Mouse (Mus musculus) embryonic facial prominence, embryonic 13.5 days (tissue): ENCODE data around the gene Spata45. TPM values are rescaled to one million over a fixed set of nuclear protein-coding genes. Genes with fewer than 3 reads are reported as not detected.

Source experiments
- ATAC-seq: fragments of 200-750 bp; cut with Nextera tagmentation; 2 replicates; pipeline ENCODE4 v1.8.0; 2017; ENCODE audit warnings: low read depth; ENCODE audit not compliant: insufficient number of reproducible peaks, insufficient read depth, low FRiP score, low TSS enrichment
- H3K27ac ChIP-seq: fragments of 300-500 bp; sonication (generic); 2 replicates; pipeline ENCODE4 v1.5.1; 2015; ENCODE audit warnings: moderate library complexity, mild to moderate bottlenecking, inconsistent platforms
- H3K27me3 ChIP-seq: fragments of 300-500 bp; sonication (generic); 2 replicates; pipeline ENCODE4 v1.6.1; 2015; ENCODE audit warnings: mild to moderate bottlenecking, inconsistent platforms
- H3K36me3 ChIP-seq: fragments of 300-500 bp; sonication (generic); 2 replicates; pipeline ENCODE4 v1.6.1; 2015; ENCODE audit warnings: mild to moderate bottlenecking, inconsistent platforms
- H3K4me1 ChIP-seq: fragments of 300-500 bp; sonication (generic); 2 replicates; pipeline ENCODE4 v1.6.1; 2015; ENCODE audit warnings: inconsistent platforms
- H3K4me2 ChIP-seq: fragments of 300-500 bp; sonication (generic); 2 replicates; pipeline ENCODE4 v1.6.1; 2015; ENCODE audit warnings: moderate library complexity, mild to moderate bottlenecking, inconsistent platforms
- H3K4me3 ChIP-seq: fragments of 300-500 bp; sonication (generic); 2 replicates; pipeline ENCODE4 v1.5.1; 2015; ENCODE audit warnings: mild to moderate bottlenecking, inconsistent platforms
- H3K9ac ChIP-seq: fragments of 300-500 bp; sonication (generic); 2 replicates; pipeline ENCODE4 v1.6.1; 2015; ENCODE audit warnings: mild to moderate bottlenecking, inconsistent platforms
- H3K9me3 ChIP-seq: fragments of 300-500 bp; sonication (generic); 2 replicates; pipeline ENCODE4 v1.6.1; 2016; ENCODE audit warnings: inconsistent platforms
- WGBS: fragments of 180-500 bp; shearing (Covaris S2); methylation state at CpG from one replicate; pipeline ENCODE4 v1.1.7; 2015; ENCODE audit warnings: mixed read lengths; 5-methylcytosine and 5-hydroxymethylcytosine counted together
- polyA plus RNA-seq: library from polyadenylated mRNA; unstranded; fragments of >200 nt; fragmentation: Nextera tagmentation; extraction: Ambion mirVana; gene quantifications from 2 replicates; pipeline ENCODE4 v1.2.1, GENCODE M21; 2015

Spata45 gene
- polyA plus RNA-seq, 1 experiment from 2014 or later: not detected

GRCm38 (mm10) chr1:191042688-191043087 lies 6.2 kb downstream of the Spata45 start:
- no peak overlapping the region for H3K4me3 ChIP-seq
- WGBS: 80% methylated on average over 3 of the region's 3 CpGs
- H3K36me3 ChIP-seq: no peaks in the 10 kb centered on the region
- H3K27me3 ChIP-seq: no peaks in the 10 kb centered on the region
- H3K9me3 ChIP-seq: no peaks in the 10 kb centered on the region
- no peak overlapping the region for H3K27ac ChIP-seq
- no peak overlapping the region for H3K9ac ChIP-seq
- H3K4me2 ChIP-seq: no peak overlapping the region
- ATAC-seq: no peak
- no peaks in the 10 kb centered on the region for H3K4me1 ChIP-seq

GRCm38 (mm10) chr1:191045264-191045663 lies 8.8 kb downstream of the Spata45 start:
- H3K27me3 ChIP-seq: no peaks in the 10 kb centered on the region
- no peaks in the 10 kb centered on the region for H3K4me1 ChIP-seq
- 92% methylated on average over 2 of the region's 2 CpGs for WGBS
- H3K4me2 ChIP-seq: no peak overlapping the region
- no peaks in the 10 kb centered on the region for H3K36me3 ChIP-seq
- no peak overlapping the region for H3K4me3 ChIP-seq
- H3K27ac ChIP-seq: no peak overlapping the region
- H3K9me3 ChIP-seq: no peaks in the 10 kb centered on the region
- ATAC-seq: no peak
- H3K9ac ChIP-seq: no peak overlapping the region

GRCm38 (mm10) chr1:191046231-191046824 lies 9.9 kb downstream of the Spata45 start:
- no peak overlapping the region for H3K27ac ChIP-seq
- H3K27me3 ChIP-seq: no peaks in the 10 kb centered on the region
- H3K4me2 ChIP-seq: no peak overlapping the region
- H3K9me3 ChIP-seq: no peaks in the 10 kb centered on the region
- H3K4me1 ChIP-seq: no peaks in the 10 kb centered on the region
- no peak for ATAC-seq
- H3K4me3 ChIP-seq: no peak overlapping the region
- no peak overlapping the region for H3K9ac ChIP-seq
- 66% methylated on average over 7 of the region's 7 CpGs for WGBS
- H3K36me3 ChIP-seq: no peaks in the 10 kb centered on the region

- no peak overlapping the region for H3K27ac ChIP-seq
- 84% methylated on average over 3 of the region's 3 CpGs for WGBS
- ATAC-seq: no peak
Measured at GRCm38 (mm10) chr1:191053555-191053954, 17.1 kb downstream of the Spata45 start.

GRCm38 (mm10) chr1:191054870-191055532 lies 18.6 kb downstream of the Spata45 start:
- Histone ChIP-seq H3K9ac (no peak overlapping the region), H3K4me2 (no peak overlapping the region), H3K9me3 (no peaks in the 10 kb centered on the region), H3K4me1 (no peaks in the 10 kb centered on the region), H3K27me3 (no peaks in the 10 kb centered on the region), H3K27ac (no peak overlapping the region), H3K4me3 (no peak overlapping the region), H3K36me3 (0 out of 2 replicates have a peak, but pooled peaks cover 3% of the 10 kb centered on the region)
- no peak for ATAC-seq
- WGBS: 75% methylated on average over 8 of the region's 8 CpGs

More at GRCm38 (mm10) chr1:191053555-191053954, 17.1 kb downstream of the Spata45 start:
- Histone ChIP-seq H3K4me3 (no peak overlapping the region), H3K4me1 (no peaks in the 10 kb centered on the region), H3K9me3 (no peaks in the 10 kb centered on the region), H3K36me3 (0 out of 2 replicates have a peak, but pooled peaks cover 3% of the 10 kb centered on the region), H3K4me2 (no peak overlapping the region), H3K9ac (no peak overlapping the region), H3K27me3 (no peaks in the 10 kb centered on the region)

- no peak overlapping the region for H3K9ac ChIP-seq
- no peak for ATAC-seq
- H3K4me2 ChIP-seq: no peak overlapping the region
- no peaks in the 10 kb centered on the region for H3K4me1 ChIP-seq
- no peaks in the 10 kb centered on the region for H3K27me3 ChIP-seq
- H3K4me3 ChIP-seq: no peak overlapping the region
- WGBS: 67% methylated on average over 2 of the region's 2 CpGs
- no peak overlapping the region for H3K27ac ChIP-seq
- 0 out of 2 replicates have a peak, but pooled peaks cover 3% of the 10 kb centered on the region for H3K36me3 ChIP-seq
- H3K9me3 ChIP-seq: no peaks in the 10 kb centered on the region
Measured at GRCm38 (mm10) chr1:191055533-191055873, 19.1 kb downstream of the Spata45 start.

GRCm38 (mm10) chr1:191057461-191057860 lies 21.0 kb downstream of the Spata45 start:
- no peak for ATAC-seq
- 0 out of 2 replicates have a peak, but pooled peaks cover 7% of the 10 kb centered on the region for H3K4me1 ChIP-seq
- no peak overlapping the region for H3K4me3 ChIP-seq
- H3K9ac ChIP-seq: no peak overlapping the region
- H3K9me3 ChIP-seq: no peaks in the 10 kb centered on the region
- 0 out of 2 replicates have a peak, but pooled peaks cover 3% of the 10 kb centered on the region for H3K36me3 ChIP-seq
- H3K4me2 ChIP-seq: no peak overlapping the region
- WGBS: 66% methylated on average over 3 of the region's 3 CpGs
- no peak overlapping the region for H3K27ac ChIP-seq
- H3K27me3 ChIP-seq: no peaks in the 10 kb centered on the region; the same call in 1 of the 2 replicates

GRCm38 (mm10) chr1:191062241-191062780 lies 25.9 kb downstream of the Spata45 start:
- WGBS: 3% methylated on average over 15 of the region's 15 CpGs
- H3K27me3 ChIP-seq: no peaks in the 10 kb centered on the region; the same call in 1 of the 2 replicates
- ATAC-seq: peak; percentile 26; the same call in 1 of the 2 replicates
- peaks cover 24% of the 10 kb centered on the region for H3K36me3 ChIP-seq
- H3K27ac ChIP-seq: peak overlapping the region; percentile 51
- peak overlapping the region; percentile 86 for H3K9ac ChIP-seq
- H3K4me2 ChIP-seq: peak overlapping the region; percentile 91
- H3K4me1 ChIP-seq: peaks cover 21% of the 10 kb centered on the region
- peak overlapping the region; percentile 88 for H3K4me3 ChIP-seq
- no peaks in the 10 kb centered on the region for H3K9me3 ChIP-seq

- Histone ChIP-seq H3K27ac (peak within 1 kb of the TSS; percentile 51), H3K27me3 (no peaks in the 10 kb centered on the region; the same call in 1 of the 2 replicates), H3K36me3 (peaks cover 28% of the 10 kb centered on the region), H3K4me1 (peaks cover 21% of the 10 kb centered on the region), H3K9me3 (no peaks in the 10 kb centered on the region), H3K4me2 (peak within 1 kb of the TSS; percentile 91), H3K4me3 (peak within 1 kb of the TSS; percentile 88), H3K9ac (peak within 1 kb of the TSS; percentile 86)
- WGBS: under 1% methylated on average over 56 of the region's 56 CpGs
- ATAC-seq: peak; percentile 76; the same call in 1 of the 2 replicates
Measured at GRCm38 (mm10) chr1:191062781-191063485, 26.5 kb downstream of the Spata45 start, which contains the start of the genes Tatdn3 and Nsl1. TSS of gene Tatdn3 (minus strand) at chr1:191062932. TSS of gene Nsl1 (plus strand) at chr1:191063012.

GRCm38 (mm10) chr1:191063700-191064099 lies 27.3 kb downstream of the Spata45 start:
- peak overlapping the region; percentile 86 for H3K9ac ChIP-seq
- 58% methylated on average over 9 of the region's 9 CpGs for WGBS
- ATAC-seq: no peak

GRCm38 (mm10) chr1:191064535-191064934 lies 28.1 kb downstream of the Spata45 start:
- Histone ChIP-seq H3K9me3 (no peaks in the 10 kb centered on the region), H3K9ac (no peak overlapping the region), H3K27me3 (no peaks in the 10 kb centered on the region; the same call in 1 of the 2 replicates), H3K36me3 (peaks cover 42% of the 10 kb centered on the region), H3K4me1 (peaks cover 21% of the 10 kb centered on the region), H3K27ac (no peak overlapping the region), H3K4me2 (no peak overlapping the region), H3K4me3 (no peak overlapping the region)
- ATAC-seq: no peak
- WGBS: 87% methylated on average over 2 of the region's 2 CpGs

More at GRCm38 (mm10) chr1:191063700-191064099, 27.3 kb downstream of the Spata45 start:
- no peaks in the 10 kb centered on the region for H3K9me3 ChIP-seq
- H3K36me3 ChIP-seq: peaks cover 33% of the 10 kb centered on the region
- H3K4me3 ChIP-seq: peak overlapping the region; percentile 88
- no peaks in the 10 kb centered on the region; the same call in 1 of the 2 replicates for H3K27me3 ChIP-seq
- peak overlapping the region; percentile 91 for H3K4me2 ChIP-seq
- no peak overlapping the region for H3K27ac ChIP-seq
- H3K4me1 ChIP-seq: peaks cover 21% of the 10 kb centered on the region
